Mouse (Mus musculus): ENCODE data around the gene Fam117b. TPM values are rescaled to one million over a fixed set of nuclear protein-coding genes. Genes with fewer than 3 reads are reported as not detected.

The Fam117b gene
- polyA plus RNA-seq, 1 experiment from 2014 or later, result 12.5 TPM

DNA sequence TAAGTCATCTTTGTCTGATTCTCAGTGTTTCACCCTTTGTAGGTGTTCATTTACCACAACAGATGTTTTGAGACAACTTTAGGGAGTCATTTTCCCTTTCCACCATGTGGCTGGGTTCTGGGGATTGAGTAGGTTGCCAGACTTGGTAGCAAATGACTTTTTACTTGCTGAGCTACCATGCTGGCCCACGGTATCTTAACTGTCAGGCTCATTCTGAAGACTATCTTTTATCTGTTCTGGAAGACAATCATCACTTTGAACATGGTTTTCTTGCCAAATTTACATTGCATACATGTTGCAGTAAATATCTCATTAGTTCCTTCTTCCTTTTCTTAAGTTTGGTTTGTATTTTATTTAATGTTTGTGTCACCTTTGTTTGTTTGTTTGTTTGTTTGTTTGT, 33.2 kb downstream of the Fam117b start:
- Histone ChIP-seq H3K4me2 (replicated peaks; ENCODE audit: low read depth, low read length) (no peak overlapping the region), H3K27ac (ENCODE audit: low read length) (no peak overlapping the region), H3K9ac (replicated peaks; ENCODE audit: low read depth) (no peak overlapping the region), H3K4me3 (ENCODE audit: low read depth, low read length) (no peak overlapping the region), H3K27me3 (replicated peaks; ENCODE audit: insufficient read depth, low read length) (no peaks in the 10 kb centered on the region), H3K36me3 (ENCODE audit: insufficient read depth, low read length) (peaks cover 9% of the 10 kb centered on the region; the same call in 1 of the 2 replicates), H3K4me1 (ENCODE audit: insufficient read depth, low read depth, low read length) (peaks cover 13% of the 10 kb centered on the region; the same call in 1 of the 2 replicates), H3K9me3 (ENCODE audit: low read length) (no peaks in the 10 kb centered on the region)
- no peak for TF ChIP-seq EP300 (IDR thresholded peaks at IDR 0.05)
- TF ChIP-seq CTCF (IDR thresholded peaks at IDR 0.05), result no peak
- DNase-seq (ENCODE audit: low spot score) (no peak), ATAC-seq (no peak)
- WGBS, result 69% methylated on average over 1 of the region's 1 CpGs

DNA sequence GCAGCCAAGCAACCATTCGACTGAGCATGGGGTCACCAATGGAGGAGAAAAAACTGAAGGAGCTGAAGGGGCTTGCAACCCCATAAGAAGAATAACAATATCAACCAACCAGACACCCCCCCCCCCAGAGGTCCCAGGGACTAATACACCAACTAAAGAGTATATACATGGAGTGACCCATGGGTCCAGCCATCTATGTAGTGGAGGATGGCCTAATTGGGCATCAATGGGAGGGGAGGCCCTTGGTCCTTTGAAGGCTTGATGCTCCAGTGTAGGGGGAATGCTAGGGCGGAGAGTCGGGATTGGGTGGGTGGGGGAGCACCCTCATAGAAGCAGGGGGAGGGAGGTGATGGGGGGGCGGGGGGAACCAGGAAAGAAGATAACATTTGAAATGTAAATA, 34.7 kb downstream of the Fam117b start:
- Histone ChIP-seq H3K9ac (replicated peaks; ENCODE audit: low read depth) (no peak overlapping the region), H3K4me2 (replicated peaks; ENCODE audit: low read depth, low read length) (no peak overlapping the region), H3K4me1 (ENCODE audit: insufficient read depth, low read depth, low read length) (peaks cover 6% of the 10 kb centered on the region; the same call in 1 of the 2 replicates), H3K4me3 (ENCODE audit: low read depth, low read length) (no peak overlapping the region), H3K9me3 (ENCODE audit: low read length) (no peaks in the 10 kb centered on the region), H3K27me3 (replicated peaks; ENCODE audit: insufficient read depth, low read length) (no peaks in the 10 kb centered on the region), H3K27ac (ENCODE audit: low read length) (no peak overlapping the region), H3K36me3 (ENCODE audit: insufficient read depth, low read length) (peaks cover 9% of the 10 kb centered on the region; the same call in 1 of the 2 replicates)
- ATAC-seq (no peak), DNase-seq (ENCODE audit: low spot score) (no peak)
- TF ChIP-seq CTCF (IDR thresholded peaks at IDR 0.05) (no peak), EP300 (IDR thresholded peaks at IDR 0.05) (no peak)
- 98% methylated on average over 4 of the region's 4 CpGs for WGBS

DNA sequence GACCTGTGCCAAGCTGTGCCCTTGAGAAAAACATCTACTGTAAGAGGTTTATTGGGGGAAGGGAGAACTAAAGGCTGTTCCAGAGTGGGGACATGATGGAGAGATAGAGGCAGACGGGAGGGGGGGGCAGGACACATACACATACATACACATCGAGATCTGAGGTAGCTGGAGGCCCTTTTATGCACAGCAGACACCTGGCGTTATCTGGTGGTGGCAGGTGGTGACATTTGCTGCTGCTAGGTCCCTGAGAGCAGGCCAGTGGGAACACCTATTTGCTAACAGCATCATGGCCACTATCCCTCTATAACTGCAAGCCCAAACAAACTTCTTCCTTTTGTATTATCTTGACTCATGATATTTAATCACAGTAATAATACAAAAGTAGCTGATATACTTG, 44.4 kb downstream of the Fam117b start:
- WGBS, result 65% methylated on average over 3 of the region's 3 CpGs
- Histone ChIP-seq H3K27me3 (replicated peaks; ENCODE audit: insufficient read depth, low read length) (no peaks in the 10 kb centered on the region), H3K4me1 (ENCODE audit: insufficient read depth, low read depth, low read length) (no peaks in the 10 kb centered on the region), H3K4me2 (replicated peaks; ENCODE audit: low read depth, low read length) (no peak overlapping the region), H3K36me3 (ENCODE audit: insufficient read depth, low read length) (peaks cover 16% of the 10 kb centered on the region; the same call in 1 of the 2 replicates), H3K4me3 (ENCODE audit: low read depth, low read length) (no peak overlapping the region), H3K27ac (ENCODE audit: low read length) (no peak overlapping the region), H3K9me3 (ENCODE audit: low read length) (no peaks in the 10 kb centered on the region), H3K9ac (replicated peaks; ENCODE audit: low read depth) (no peak overlapping the region)
- no peak for DNase-seq (ENCODE audit: low spot score)
- no peak for ATAC-seq
- TF ChIP-seq CTCF (IDR thresholded peaks at IDR 0.05), result no peak
- TF ChIP-seq EP300 (IDR thresholded peaks at IDR 0.05), result no peak

DNA sequence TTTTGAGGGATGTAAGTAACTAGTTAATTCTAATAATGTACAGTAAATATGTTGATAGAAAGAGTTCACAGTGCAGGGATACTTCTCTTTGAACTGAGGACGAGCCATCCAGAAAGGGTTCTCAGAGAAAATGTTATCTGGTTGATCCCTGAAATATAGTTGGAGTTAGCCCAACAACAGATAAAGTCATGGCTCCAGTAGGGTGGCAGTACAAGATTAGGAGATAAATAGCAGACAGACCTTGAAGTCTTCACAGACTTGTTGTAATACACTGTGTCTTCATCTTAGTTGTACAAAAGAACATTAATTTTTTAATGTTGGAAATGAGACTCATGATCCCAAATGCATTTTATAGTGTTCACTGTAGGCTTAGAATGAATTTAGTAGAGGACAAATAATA, 47.1 kb downstream of the Fam117b start:
- no peaks in the 10 kb centered on the region for H3K27me3 ChIP-seq (replicated peaks; ENCODE audit: insufficient read depth, low read length)
- no peak overlapping the region for H3K4me3 ChIP-seq (ENCODE audit: low read depth, low read length)
- no peaks in the 10 kb centered on the region for H3K9me3 ChIP-seq (ENCODE audit: low read length)
- no peak overlapping the region for H3K9ac ChIP-seq (replicated peaks; ENCODE audit: low read depth)
- no peak overlapping the region for H3K4me2 ChIP-seq (replicated peaks; ENCODE audit: low read depth, low read length)
- TF ChIP-seq EP300 (IDR thresholded peaks at IDR 0.05) (no peak), CTCF (IDR thresholded peaks at IDR 0.05) (no peak)
- DNase-seq (ENCODE audit: low spot score) (no peak), ATAC-seq (no peak)
- peaks cover 22% of the 10 kb centered on the region; the same call in 1 of the 2 replicates for H3K36me3 ChIP-seq (ENCODE audit: insufficient read depth, low read length)
- no peak overlapping the region for H3K27ac ChIP-seq (ENCODE audit: low read length)
- 85% methylated on average over 1 of the region's 1 CpGs for WGBS
- H3K4me1 ChIP-seq (ENCODE audit: insufficient read depth, low read depth, low read length), result no peaks in the 10 kb centered on the region

GRCm38 (mm10) chr1:59966171-59966785, 53.5 kb downstream of the Fam117b start:
- H3K9me3 ChIP-seq (ENCODE audit: low read length), result no peaks in the 10 kb centered on the region
- H3K4me1 ChIP-seq (ENCODE audit: insufficient read depth, low read depth, low read length), result no peaks in the 10 kb centered on the region
- H3K9ac ChIP-seq (replicated peaks; ENCODE audit: low read depth), result no peak overlapping the region
- peak; percentile 26 for DNase-seq (ENCODE audit: low spot score)
- no peak overlapping the region for H3K4me2 ChIP-seq (replicated peaks; ENCODE audit: low read depth, low read length)
- peaks cover 21% of the 10 kb centered on the region for H3K36me3 ChIP-seq (ENCODE audit: insufficient read depth, low read length)
- H3K27ac ChIP-seq (ENCODE audit: low read length), result no peak overlapping the region
- no peak for ATAC-seq
- H3K4me3 ChIP-seq (ENCODE audit: low read depth, low read length), result no peak overlapping the region
- TF ChIP-seq CTCF (IDR thresholded peaks at IDR 0.05) (no peak), EP300 (IDR thresholded peaks at IDR 0.05) (no peak)
- 58% methylated on average over 6 of the region's 6 CpGs for WGBS
- no peaks in the 10 kb centered on the region for H3K27me3 ChIP-seq (replicated peaks; ENCODE audit: insufficient read depth, low read length)

DNA sequence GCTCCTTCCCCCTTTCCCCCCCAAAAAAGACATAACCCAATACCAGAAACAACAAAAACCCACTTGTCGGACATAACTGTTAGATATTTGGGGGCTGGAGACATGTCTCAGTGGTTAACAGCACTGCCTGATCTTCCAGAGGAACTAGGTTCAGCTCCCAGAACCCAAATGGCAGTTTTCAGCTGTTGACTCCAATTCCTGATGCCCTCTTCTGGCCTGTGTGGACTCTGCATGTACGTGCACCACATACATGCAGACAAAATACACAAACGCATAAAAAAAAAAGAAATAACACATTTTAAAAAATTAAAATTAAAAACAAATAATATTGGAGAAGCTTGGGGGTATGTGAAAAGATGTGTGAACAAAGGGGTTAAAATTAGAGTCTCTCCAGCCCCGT, 54.5 kb downstream of the Fam117b start:
- H3K4me3 ChIP-seq (ENCODE audit: low read depth, low read length), result no peak overlapping the region
- no peaks in the 10 kb centered on the region for H3K9me3 ChIP-seq (ENCODE audit: low read length)
- ATAC-seq (no peak), DNase-seq (ENCODE audit: low spot score) (peak; percentile 49)
- H3K27ac ChIP-seq (ENCODE audit: low read length), result no peak overlapping the region
- H3K4me1 ChIP-seq (ENCODE audit: insufficient read depth, low read depth, low read length), result no peaks in the 10 kb centered on the region
- 87% methylated on average over 4 of the region's 4 CpGs for WGBS
- no peak overlapping the region for H3K9ac ChIP-seq (replicated peaks; ENCODE audit: low read depth)
- TF ChIP-seq CTCF (IDR thresholded peaks at IDR 0.05) (peak; percentile 68), EP300 (IDR thresholded peaks at IDR 0.05) (no peak)
- peaks cover 24% of the 10 kb centered on the region for H3K36me3 ChIP-seq (ENCODE audit: insufficient read depth, low read length)
- H3K4me2 ChIP-seq (replicated peaks; ENCODE audit: low read depth, low read length), result no peak overlapping the region
- H3K27me3 ChIP-seq (replicated peaks; ENCODE audit: insufficient read depth, low read length), result no peaks in the 10 kb centered on the region

Measured in lung, postnatal 0 days (tissue).